Mouse (Mus musculus): ENCODE results near the gene Pfkfb1. TPM values are rescaled to one million over a fixed set of nuclear protein-coding genes. Genes with fewer than 3 reads are reported as not detected.

Gene Pfkfb1
- total RNA-seq (2021) = 10 to 100 TPM; 25.7 to 26.4 TPM
- long read RNA-seq, experiment 1, transcript Pfkfb1-201 (14 exons, 1,739 nt) = major isoform, 5 of 12 reads
- long read RNA-seq, experiment 1, partial matches to known transcripts = 2 of 12 reads
- long read RNA-seq, experiment 1, other reads (novel, unspliced or antisense) = 4 of 12 reads
- long read RNA-seq, experiment 2, transcript Pfkfb1-201 (14 exons, 1,739 nt) = major isoform, 8 of 12 reads
- long read RNA-seq, experiment 2, partial matches to known transcripts = 1 of 12 reads
- long read RNA-seq, experiment 2, other reads (novel, unspliced or antisense) = 3 of 12 reads

DNA sequence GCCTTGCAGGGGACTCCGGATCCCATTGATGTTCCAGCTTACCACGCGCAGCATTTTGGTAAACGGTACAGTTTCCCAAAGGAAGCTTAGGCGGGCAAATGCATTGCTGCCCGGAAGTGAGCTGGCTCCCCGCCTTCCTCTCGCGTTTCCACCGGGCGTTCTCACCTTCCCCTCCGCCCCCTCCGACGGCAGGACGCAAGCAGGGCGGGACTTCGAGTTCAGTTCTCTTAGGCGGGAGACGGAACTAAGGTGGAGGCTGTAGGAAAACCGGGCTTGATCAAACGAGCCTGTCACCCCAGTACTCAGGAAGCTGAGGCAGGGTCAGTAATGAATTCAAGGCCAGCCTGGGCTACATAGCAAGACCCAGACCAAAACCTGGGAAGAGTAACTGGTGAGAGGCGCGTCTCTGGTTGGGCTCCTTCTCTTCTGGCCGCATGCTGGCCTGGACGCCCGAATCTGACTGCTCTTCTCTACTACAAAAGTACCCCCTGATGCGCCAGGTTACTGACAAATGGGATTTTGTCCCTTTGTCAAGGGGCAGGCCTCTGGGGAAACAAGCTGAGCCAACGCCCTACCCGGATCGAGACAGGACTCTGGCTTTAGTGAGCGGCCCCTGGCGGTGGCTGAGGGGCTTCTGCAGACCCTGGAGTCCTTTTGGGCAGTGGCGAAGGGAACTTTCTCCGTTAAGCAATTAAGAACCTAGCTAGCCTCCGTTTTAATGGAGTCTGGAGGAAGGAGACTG is at the start of gene Pfkfb1:
Pfkfb1 (plus strand) TSS at position 207 of the 742 bp plus-strand sequence.
- DNase-seq = peak; percentile 86

DNA sequence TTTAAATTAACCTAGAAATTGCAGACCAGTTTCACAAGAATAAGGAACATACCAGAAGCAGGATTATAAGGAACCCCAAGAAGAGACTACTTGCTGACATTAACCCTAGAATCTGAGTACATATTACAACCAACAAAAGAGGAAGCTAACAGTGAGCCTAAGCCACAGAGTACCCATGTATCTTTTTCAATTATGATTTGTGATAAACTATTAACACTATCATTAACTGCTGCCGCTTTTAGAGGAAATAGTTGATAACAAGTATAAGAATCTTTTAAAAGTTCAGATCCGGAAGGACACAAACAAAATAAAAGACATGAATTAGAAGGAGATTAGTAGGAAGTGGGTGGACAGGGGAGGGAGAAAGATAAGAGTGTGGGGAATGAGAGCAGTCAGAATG is 47.9 kb upstream of the Pfkfb1 start:
- no peak for DNase-seq

GRCm38 (mm10) chrX:150541684-150542083 is 46.3 kb upstream of the Pfkfb1 start:
- no peak for DNase-seq

DNA sequence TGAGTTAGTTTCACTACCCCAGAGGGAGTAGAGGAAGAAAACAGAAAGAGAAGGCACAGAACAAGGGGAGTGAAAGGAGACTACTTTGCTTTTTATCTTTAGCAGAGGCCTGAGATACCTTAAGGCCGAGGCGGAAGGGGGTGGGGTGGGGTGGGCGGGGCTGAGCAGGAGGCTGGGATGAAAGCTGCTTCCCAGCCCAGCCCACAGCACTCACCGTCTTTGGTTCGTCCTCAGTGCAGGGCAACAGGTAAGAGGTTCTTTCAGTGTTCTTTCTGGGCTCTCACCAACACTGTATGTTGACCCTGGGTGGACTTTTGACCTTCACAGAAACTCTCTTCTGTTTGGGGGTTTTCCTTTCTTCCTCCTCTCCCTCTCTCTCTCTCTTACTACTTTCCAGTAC is 40.8 kb upstream of the Pfkfb1 start, which contains the start of gene Alas2:
Alas2 (plus strand) TSS at position 137 of the 400 bp plus-strand sequence.
- DNase-seq = no peak

DNA sequence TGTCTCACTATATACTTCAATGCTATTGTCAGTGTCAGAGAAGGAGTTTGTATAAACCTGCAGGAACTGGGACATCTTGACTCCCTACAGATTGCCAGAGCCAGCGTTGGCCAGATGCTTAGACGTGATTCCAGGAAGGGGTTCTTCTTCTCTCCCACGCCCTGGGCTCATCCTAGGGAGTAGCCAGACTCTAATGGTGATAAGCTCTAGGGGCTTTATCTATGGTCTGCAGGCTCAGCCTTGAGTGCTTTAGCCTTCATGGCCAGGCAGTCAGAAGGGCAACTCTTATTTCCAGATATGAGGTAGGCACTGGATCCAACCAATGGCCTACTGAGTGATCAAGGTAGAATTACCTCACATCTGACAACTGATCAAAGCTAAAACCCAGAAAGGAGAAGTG is 38.4 kb upstream of the Pfkfb1 start:
- no peak for DNase-seq

- peak; percentile 2 for DNase-seq
Observed at GRCm38 (mm10) chrX:150551986-150552385, 36.0 kb upstream of the Pfkfb1 start.

DNA sequence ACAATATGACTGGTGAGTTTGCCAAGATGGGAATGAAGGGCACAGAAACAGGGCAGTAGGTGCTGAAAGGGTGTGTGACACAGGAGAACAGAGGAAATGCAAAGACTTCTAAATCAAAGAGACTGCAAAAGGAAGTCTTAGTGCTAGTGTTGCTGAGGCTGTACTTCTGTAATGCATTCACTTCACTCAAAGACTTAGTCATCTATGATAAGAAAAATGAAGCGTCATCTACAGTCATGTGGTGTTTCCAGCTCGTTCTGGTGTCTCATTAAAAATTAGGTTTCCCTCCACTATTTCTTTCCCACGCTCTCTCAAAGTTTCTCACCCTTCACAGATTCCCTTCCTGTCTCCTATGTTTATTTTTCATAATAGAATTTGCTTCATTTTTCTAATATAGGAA is 34.0 kb upstream of the Pfkfb1 start:
- DNase-seq = no peak

GRCm38 (mm10) chrX:150564644-150565357 is 23.2 kb upstream of the Pfkfb1 start:
- no peak for DNase-seq

DNA sequence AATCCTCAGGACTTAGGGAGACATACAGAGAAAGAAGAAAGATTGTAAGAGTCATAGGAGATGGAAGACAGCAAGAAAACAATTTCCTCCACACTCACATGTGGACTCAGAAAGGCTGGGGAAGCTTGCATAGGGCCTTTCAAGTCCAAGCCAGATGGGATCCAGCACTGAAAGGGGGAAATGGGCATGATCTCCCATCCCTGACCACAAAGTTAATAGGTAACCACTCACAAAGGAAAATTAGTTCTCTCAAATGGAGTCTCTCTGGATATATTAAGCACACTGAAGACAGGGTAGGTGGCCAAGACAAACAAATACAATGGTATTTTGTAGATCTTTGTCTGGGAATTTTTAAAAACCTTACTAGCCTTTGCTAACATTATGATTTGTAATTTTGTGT is 6.1 kb upstream of the Pfkfb1 start:
- no peak for DNase-seq

- no peak for DNase-seq
Observed at GRCm38 (mm10) chrX:150585116-150585515, 2.9 kb upstream of the Pfkfb1 start.

GRCm38 (mm10) chrX:150589696-150590095 is 1.7 kb downstream of the Pfkfb1 start, which contains the start of gene Apex2:
Gene Apex2, minus strand, starts transcription at chrX:150589868.
- no peak for DNase-seq

DNA sequence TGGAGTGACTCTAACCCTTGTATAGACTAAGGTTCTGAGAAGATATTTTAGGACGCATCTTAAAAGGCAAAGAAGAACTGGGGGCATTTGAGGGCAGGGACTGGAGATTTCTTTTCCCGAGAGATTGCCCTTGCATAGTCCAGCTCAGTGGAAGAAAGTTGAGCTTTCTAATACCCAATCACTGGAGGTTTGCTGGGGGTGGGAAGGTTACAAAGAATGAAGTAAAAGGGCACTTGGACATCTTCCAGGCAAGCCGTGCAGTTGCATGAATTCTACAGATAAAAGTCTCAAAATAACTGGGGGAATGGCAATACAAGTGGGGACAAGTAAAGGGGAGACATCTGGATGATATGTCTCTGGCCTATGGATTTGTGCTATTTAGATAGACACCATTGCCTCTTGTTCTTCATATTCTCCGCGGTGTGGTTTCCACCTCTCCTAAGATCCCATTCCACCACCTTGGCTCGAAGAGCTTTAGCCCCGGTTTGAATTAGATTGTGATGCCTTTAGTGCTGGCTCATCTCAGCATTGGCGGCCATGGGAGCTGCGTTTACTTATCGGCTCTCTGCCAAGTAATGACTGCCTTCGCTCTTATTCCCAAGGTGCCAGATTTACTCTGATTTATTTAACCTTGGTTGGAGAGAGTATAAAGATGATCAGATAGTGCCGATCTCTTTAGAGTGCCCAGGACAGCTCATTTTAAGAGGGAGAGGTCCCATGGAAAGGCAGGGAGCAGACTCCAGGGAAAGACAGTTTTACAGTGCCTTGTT is 5.4 kb downstream of the Pfkfb1 start:
- DNase-seq = peak; percentile 49

GRCm38 (mm10) chrX:150594176-150594575 is 6.1 kb downstream of the Pfkfb1 start:
- no peak for DNase-seq

GRCm38 (mm10) chrX:150595016-150595760 is 7.2 kb downstream of the Pfkfb1 start:
- DNase-seq = no peak

DNA sequence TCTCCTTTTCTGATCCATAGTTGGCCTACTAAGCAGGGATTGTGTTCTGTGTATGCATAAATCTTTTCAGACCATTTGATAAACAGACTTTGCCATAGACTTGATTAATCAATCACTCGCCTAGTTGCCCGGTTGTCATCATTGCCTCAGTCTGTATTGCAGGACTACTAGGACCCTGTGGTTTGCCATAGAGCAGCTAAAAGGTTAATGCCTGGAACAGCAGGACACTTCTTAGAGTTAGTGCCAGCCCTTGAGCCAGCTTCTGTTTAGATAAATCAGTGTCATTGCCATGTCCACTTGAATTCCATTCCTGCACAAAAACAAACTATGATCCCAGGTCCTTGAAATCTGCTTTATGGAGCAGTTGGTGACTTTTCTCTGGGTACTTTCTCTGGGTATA is 10.9 kb downstream of the Pfkfb1 start:
- no peak for DNase-seq

GRCm38 (mm10) chrX:150636421-150636820 is 48.4 kb downstream of the Pfkfb1 start:
- DNase-seq = no peak

- peak; percentile 7 for DNase-seq
Observed at GRCm38 (mm10) chrX:150656122-150656907, 68.3 kb downstream of the Pfkfb1 start.

DNA sequence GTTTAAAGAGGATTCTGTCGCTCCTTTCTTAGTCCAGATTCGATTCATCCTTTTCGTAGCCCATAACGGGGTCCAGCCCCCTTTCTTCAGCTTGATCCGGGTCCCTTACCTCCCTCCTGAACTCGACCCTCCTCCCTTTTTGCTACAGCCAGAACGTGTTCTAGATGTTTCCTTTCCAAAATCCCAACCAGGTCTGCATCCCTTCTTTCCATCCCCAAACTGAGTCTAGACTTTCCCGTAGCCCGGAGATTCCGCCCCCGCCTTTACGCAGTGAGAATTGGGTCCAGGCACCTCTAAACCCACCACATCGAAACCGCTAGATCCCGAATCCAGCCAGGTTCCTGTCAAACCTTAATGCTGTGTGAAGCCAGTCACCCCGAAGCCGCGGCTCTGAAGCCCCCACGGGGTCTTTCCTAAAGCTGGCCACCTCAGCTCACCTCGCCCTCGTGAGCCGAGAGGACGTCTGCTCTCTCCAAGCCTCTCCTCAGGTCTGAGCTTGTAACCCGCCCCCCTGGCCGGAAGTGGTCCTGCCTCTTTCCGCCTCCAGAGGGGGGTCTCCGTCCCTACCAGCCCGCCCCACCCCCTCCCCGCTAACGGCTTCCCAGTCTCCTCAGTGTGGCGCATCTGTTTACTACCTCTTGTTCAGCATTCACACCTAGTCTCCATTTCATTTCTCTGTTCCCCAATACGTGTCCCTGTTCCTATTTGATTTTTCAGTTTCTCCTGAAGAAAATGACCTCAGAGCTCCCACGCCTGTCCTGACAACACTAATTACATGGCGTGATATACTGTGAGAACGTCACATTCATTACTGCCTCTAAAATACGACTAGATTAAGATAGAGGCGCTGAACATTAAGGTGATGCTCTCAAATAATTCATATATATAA is 69.1 kb downstream of the Pfkfb1 start, which contains the start of gene Tro:
Tro (minus strand) TSS at position 676 of the 889 bp plus-strand sequence.
- DNase-seq = peak; percentile 18

DNA sequence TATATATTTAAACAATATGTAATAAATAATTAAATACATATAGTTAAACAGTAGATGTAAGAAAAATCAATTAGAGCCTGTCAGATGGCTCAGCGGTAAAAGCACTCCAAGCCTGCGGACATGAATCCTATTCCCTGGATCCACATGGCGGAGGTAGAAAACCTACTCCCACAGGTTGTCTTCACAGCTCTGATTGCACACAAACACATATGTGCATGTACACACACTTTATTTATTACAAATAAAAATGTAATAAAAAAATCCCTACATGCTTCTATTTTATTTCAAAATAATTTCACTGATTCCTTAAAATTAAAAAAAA is 69.7 kb downstream of the Pfkfb1 start:
- DNase-seq = no peak

DNA sequence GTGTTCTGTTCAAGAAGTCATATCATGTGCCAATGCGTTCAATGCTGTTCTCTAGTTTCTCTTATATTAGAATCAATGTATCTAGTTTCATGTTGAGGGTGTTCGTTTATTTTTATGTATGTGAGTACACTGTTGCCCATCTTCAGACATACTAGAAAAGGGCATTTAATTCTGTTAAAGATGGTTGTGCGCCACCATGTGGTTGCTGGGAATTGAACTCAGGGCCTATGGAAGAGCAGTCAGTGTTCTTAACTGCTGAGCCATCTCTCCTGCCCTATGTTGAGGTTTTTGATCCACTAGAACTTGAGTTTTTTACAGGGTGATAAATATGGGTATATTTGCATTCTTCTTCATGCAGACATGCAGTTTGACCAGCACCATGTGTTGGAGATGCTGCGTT is 74.8 kb downstream of the Pfkfb1 start:
- DNase-seq = peak; percentile 59

Measured in adrenal gland, postnatal 10 days (tissue).